Mouse (Mus musculus) mouse trophoblast stem cell (cell line): ENCODE measurements at regions not wholly inside any gene's neighbourhood (a gene's known extent, or its start where the extent isn't known, plus 50 kb on each side); places are given as distances from the start of the nearest gene placed in this dataset.

ENCODE experiments used
- in situ Hi-C, 2 experiments: fragments of 300-500 bp; cut with MseI, MboI; formaldehyde crosslinking; loops; 2 replicates in 1 of 2; 3 replicates in 1 of 2; pipeline ENCODE4 v1.15.1; 2025

DNA sequence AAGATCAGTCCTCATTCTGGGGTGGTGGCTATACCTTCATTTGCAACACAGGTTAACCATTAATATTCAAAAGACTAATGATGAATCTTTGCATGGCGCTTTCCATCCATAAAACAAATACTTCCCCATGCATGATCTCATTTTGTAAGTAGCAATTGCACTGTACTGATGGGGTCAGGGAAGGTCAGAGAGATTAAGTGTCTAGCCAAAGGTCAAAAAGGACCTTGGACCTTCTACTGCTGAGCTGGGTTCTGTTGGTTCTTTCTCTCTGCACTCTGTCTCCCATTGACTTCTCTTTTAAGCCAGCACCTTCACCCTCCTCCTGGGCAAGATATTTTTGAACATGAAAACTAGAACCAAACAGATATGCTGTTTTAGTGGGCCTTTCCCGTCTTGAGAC is 161.9 kb upstream of the Bcl6 start:
- in situ Hi-C loops: no loop called here

DNA sequence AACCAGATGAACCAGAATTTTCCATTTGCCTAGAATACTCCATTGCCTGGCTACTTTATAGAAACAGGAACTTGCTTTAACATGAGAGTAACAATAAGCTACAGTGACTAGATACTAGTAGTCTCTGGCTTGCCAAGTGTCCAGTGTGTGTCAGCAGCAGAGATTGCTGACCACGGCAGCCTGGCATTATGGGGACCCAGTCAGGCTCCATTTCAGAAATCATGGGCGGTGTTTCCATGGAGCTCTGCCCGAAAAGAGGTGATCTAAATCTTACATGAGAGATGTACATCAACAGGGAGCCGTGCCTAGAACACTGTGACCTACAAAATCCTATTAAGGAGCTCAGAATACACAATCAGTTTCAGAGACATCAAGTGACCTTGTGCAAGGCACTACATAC is 160.8 kb upstream of the Bcl6 start:
- in situ Hi-C loops: no loop called here

DNA sequence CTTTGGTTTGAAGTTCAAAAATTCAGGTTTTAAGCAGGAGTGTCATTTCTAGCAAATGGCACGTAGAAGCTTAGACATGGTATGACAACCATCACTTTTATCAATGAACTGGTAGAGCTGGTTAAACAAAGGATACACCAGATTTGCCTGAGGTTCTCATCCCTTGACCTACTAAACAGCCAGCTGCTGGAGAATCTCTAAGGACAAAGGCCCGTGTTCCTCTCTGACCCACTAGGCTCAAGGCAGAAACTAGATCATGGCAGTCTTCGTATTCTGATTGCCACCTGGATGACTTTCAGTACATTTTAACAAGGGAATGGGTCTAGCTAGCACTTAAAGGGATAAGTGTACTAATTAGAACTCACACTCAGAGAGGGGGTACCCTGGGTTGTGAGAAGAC is 155.2 kb upstream of the Bcl6 start:
- in situ Hi-C loops: no loop called here

DNA sequence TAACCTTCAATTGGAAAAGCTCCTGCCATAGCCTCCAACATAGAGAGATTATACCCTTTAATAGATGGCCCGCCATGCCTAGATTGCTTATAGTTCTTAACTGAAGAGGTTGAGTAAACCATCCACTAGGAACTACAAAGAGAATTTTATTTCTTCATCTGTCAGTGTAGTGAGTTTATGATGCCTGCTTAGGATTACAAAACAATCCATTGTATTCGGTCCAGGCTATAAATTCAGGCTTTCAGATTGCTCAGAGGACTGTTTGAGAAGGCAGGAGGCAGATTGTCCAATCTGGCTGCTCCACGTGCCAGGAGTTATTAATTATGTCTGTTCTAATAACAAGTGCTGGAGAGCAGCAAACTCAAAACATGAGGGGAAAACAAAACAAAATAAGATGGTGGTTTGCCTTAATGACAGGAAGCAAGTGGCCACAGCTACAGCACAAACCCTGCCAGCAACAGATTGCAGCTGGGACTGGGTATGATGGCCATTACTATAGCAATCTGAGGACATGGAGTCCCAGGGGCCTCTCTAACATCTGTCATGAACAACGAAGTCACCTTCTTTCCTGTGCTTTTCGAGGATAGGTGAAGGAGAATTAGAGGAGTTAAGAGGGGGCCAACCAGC is 154.4 kb upstream of the Bcl6 start:
- in situ Hi-C loops: no loop called here

DNA sequence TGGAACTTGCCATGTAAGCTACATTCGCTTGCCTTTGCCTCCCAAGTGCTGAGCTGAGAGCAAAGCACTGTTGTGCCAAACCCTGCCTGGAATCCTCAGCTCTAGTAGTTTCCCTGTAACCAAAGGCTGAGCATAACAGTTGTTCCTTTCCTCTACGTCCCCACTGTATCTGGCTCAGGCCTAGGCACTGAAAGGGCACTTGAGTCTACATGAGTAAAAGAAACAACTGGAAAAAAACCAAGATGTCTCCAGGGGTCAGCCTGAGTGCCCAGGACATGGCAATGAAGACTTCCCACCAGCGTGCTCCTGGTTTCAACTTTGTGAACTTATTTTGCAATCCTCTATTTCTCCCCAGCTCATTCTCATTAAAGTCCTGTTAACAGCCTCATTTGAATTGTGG is 150.5 kb upstream of the Bcl6 start:
- in situ Hi-C loops: no loop called here

DNA sequence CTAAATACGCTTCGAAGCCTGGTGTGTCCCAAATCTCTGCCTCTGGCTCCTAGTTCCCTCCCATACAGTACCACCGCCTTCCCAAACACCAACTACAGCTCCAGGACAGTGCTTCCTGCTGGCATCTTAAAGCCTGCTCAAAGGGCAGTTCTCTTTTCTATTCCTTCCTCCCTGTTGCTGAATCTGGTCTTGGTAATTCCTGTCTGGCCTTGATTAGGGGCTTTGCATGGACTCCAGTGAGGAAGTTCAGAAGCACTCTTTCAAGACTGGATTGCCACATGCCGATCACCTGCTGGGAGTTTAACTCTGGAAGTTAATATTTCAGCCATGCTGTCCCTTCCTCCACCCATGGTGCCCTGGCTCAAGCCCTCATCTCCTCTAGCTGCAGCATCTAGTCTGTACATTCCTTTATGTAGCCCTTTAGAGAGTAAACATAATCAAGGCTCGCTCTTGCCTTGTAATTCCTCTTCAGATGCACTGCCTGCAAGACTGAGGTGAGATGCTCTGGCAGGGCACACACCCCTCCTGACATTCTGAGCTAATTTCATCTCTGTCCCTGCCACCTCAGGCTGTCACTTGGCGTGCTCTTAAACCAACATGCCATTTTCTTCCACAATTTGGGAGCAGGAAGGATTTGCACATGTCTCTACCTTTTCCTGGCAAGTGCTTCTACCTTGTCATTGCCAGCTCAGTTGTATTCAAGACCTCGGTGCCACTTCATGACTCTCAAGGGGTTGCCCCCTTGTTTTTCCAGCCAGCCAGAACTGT is 148.8 kb upstream of the Bcl6 start:
- in situ Hi-C loops: no loop called here

DNA sequence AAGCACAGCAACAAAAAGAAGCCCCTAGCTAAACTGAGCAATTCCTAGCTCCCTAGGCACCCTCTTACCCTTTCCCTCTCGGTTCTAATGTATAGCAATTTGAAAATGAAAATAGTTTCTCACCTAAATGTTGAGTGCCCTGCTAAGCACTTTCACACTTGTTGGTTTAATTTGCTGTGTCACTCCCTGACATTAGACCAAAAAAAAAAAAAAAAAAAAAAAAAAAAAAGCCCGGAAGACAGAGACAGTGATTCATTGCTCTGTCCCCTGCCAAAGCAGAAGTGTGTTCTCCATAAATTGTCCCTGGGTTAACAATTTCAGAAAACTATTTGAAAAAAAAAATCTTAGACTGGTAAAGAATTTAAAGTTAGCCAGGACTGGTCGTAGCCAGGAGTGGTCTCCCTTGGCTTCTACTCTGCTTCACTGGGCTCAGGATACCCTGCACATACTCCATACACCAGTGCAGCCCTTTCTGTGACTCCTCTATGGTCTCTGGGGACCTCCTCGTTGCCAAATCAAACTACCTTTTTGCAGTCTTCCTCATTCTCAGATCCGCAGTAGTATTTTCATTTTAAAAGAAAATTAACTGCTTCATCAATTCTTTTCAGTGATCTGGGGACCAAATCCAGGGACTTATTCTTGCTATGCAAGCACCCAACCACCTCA is 148.0 kb upstream of the Bcl6 start:
- in situ Hi-C loops: no loop called here

DNA sequence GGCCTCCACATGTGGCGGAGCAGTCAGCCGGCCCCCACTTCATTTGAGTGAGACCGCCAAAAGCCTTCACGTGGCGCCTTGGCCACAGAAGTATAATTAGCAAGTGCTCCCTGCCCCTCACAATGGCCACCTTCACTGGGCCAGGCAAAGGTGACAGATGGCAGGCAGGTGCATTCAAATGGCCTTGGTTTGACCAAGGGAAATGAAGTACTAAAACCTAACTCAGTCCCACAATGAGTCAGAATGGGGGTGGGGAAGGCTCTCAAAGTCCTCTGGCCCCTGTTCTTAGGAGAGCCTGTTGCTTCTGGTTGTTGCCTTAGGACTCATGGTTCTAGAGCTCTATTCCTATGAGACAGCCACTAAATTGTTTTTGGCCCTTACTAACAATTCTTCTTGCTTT is 147.2 kb upstream of the Bcl6 start:
- in situ Hi-C loops: no loop called here

DNA sequence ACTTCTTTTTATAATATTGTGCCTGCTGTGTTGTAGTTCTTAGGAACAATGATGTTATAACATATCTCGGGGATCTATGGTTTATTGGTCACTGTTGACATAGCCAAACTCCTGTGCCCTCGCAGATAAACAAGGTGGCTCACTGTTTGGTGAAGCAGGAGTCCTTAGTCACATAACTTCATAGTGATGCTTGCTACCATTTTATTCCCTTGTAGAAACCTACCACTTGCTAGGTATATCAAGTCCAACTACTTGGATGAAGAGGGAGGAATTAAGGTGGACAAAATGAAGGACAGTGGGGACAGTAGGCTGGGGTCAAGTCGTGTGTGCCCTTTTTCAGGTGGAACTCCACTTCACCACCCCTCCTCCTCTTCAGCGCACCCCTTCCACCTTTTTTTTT is 146.7 kb upstream of the Bcl6 start:
- in situ Hi-C loops: no loop called here

DNA sequence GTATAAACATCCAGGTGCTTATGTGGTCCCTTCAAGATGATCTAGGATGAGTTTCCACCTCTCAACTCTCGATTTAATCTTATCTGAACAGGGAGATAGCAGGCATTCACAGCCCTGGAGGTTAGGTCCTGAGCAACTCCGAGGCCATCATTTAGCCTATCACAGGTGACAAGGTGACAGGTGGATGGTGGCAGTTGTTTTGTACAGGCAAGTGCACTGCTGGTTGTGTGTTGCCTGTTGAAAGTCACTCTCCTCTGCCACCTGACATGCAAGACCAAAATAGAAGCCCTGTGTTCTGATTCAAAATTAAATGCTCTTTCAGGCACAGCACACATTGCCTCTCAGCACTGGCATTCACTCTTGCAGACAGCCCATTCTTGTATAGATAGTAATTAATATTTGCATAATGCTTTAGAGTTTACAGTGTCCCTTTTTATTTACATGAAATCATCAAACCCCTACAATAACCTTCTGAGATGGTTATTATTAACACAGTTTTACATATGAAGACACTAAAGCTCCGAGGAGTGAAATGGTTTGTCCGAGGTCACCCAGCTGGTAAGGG is 145.9 kb upstream of the Bcl6 start:
- in situ Hi-C loops: no loop called here

DNA sequence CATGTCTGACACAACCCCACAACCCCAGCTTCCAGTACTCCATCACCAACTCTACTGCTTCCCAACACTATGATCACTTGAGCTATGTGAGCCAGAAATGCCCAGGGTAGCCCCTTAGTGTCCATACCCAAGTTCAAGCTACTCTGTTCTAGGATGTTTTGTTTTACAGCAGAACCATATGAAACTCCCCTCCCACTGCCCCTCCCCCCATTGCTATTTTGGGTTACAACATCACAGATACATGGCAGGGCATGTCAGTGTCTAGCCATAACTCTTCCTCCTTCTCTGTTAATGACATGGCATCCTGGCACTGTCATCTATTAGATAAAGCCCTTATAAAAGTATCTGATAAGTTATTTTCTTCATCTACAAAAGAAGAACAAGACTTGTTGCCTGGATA is 142.0 kb upstream of the Bcl6 start:
- in situ Hi-C loops: no loop called here

DNA sequence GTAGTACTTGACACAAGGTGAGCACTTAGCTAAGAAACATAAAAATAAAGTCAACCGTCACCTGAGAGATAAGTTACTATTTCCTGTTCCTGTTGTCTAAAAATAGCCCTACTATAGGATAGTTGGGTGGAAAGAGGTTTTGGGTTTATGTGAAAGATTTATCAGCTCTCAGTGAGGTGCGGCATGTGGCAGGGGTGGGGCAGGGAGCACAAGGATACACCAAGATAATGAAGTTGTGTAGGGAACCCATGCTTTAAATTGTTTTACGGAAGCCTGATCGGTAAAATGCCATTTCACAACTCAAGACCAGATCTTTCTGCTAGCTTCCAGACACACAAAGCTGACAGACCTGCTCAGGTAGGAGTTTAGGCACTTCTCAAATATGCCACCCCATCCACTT is 141.0 kb upstream of the Bcl6 start:
- in situ Hi-C loops: no loop called here

DNA sequence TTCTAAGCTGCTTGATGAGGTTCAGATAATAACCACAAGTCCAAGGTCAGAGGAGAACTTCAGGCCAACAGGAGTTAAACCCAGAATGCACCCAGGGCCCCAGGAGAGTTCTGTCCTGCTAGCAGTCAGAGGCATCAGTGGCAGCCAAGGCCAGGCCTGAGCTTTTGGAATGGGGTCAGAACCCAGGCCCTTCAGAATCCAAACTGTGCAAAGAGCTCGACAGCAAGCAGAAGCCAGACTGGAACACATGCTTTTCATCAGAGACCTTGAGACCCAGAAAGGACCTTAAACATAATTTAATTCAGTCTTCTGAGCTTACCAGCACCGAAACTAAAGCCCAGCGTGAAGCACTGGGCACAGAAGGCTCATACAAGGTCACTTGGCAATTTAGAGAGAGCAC is 139.9 kb upstream of the Bcl6 start:
- in situ Hi-C loops: no loop called here

DNA sequence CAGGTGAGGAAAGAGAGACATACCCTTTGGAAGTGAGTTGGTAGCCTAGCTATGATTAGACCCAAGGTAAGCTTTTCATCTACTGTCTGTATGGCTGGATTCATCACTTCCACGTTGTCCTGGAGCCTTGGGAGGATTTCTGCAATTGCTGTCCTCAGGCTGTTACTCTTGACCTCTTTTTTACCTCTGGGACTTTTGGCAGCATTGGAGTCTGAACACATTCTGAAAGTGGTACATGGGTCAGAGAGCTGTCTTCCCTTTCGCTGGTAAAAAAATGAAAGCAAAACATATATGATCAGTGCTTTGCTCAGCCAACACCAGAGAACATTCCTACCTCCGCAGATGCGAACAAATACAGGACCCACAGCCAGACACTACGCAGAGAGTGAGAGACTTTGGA is 136.1 kb upstream of the Bcl6 start:
- in situ Hi-C loops: no loop called here

DNA sequence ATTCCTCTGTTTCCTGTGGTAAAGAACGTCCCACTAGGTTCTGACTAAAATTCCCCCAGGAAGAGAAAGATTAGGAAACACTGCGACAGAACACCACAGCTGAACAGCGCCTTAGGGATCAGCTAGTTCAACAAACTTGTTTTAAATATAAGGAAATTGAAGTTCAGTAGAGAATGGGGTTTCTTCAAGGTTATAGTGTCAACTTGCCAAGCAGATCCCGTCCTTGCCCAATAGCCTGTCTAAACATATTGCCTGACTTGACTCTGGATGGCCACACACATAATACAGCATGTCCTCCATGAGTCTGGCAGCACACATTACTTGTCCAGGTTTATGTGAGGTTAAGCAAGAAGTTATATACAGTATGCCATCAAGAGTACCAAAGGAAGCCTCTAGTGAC is 135.4 kb upstream of the Bcl6 start:
- in situ Hi-C loops: no loop called here

DNA sequence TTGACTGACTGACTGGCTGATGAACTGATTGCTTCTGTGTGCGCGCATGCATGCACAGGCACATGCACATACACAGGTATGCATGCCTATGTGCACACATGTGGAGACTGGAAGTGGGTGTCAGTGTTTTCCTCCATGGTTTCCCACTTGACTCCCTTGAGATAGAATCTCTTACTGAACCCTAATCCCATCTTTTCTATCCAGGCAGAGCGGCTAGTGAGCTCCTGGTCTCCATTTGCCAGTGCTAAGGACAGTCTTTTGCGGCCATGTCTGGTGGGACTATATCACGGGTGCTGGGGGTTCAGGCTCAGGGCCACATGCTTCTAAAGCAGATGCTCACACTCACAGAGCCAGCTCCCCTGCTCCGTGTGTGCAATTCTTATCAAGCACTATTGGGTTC is 133.0 kb upstream of the Bcl6 start:
- in situ Hi-C loops: no loop called here

DNA sequence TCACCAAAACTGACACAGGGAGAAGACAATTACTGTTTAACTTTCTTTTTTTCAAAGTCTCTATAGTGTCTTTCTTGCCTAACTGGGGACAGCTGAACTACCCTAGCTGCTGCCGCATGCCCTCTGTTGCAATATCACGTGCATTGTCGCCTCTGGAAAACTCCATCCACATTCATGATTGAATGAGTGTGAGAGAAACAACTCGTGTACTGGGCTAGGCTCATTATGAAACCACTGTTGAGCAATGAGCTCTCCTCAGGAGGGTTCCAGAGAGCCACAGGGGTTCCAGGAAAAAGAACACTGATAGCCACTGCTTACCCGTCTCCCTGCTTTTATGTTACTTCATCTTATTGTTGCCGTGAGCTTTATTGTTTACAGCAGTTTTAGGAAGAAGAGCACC is 132.2 kb upstream of the Bcl6 start:
- in situ Hi-C loops: no loop called here

DNA sequence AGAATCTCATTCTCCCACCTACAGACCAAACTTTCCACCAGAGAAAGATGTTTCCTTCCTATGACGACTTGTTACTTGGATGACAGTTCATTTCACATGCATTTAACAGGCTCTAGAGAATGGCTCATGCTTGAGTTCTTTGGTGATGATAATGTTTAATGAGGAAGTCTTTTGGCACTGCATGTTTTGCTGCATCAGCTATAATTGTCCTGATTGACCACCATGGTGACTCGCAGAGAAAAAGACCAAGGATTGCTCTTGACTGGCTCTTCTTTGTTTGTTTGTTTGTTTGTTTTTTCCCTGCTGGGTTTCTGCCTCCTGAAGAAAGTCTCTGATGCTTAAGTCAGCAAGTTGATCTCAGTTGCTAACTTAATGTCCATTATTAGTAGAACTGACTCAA is 129.8 kb upstream of the Bcl6 start:
- in situ Hi-C loops: no loop called here

DNA sequence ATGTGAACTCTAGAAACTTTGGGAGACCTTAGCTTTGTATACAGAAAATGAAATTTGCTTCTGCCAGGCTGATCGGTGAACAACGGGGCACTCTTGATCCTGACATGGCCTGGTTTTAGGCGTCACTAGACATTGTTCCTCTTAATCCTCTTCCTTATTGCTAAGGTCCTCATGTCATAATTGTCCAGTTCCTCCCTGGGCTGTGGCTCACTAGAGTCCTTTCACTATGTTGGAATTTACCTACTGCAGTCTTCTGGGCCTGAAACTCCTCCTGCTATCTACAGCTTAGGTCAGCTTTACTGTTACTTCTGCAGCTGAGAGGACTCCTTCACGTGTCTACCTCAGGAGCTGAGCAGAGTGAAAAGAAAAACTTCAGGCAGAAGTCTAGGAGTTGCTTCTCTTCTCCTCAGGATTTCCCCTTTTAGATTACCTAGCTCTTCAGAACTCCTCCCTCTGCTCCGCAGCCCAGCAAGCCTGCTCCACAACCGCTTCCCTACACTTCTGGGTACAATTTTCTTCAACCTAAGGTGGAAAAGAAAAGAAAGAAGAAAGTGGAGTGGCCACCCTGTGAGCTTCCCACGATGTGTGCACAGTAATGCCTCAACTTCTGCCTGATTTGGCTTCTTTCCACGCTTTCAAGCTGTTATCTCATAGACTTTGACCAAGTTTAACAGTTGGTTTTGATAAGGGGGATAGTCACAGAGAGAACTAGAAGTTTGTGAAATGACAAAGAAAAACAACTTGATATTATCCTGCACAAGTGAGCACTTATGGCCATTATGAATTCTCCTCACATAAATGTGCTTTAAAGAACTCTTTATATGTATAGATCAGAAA is 114.4 kb upstream of the Bcl6 start:
- in situ Hi-C loops: no loop called here

DNA sequence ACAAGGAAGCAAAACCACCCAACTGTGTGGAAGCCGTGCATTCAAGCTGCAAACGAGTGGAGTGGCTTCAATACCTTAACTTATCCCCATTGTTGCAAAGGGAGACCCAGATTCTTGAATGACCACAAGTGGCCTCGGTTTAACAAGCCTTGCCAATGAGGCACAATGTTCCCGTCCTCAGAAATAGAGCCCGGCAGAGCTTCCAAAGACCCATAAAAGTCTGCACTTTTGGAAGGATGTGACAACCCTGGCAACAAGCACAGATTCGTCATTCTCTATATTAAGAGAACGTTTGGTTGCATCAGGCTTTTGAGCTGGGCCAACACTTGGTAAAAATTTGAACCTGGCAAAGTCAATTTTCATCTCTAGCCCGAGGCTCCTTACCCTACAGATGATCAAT is 108.9 kb upstream of the Bcl6 start:
- in situ Hi-C loops: no loop called here

DNA sequence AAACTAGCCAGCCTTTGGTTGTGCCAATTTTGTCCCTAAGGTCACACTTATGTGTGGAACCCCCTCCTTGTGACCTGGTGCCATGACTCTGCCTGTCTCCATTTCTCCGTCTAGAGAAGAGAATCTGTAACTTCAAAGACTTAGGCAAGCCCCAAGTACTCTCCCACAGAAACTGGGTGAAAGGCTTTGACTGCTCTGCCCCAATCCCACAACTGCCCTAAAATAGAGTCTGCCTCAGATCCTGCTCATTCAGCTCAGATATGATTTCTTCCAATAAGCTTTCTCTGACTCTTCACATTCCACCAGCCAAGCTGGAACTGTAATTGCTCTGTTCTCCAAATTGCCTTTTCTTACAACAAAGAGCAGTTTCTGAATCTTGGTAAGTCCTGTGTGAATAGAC is 107.4 kb upstream of the Bcl6 start:
- in situ Hi-C loops: no loop called here

DNA sequence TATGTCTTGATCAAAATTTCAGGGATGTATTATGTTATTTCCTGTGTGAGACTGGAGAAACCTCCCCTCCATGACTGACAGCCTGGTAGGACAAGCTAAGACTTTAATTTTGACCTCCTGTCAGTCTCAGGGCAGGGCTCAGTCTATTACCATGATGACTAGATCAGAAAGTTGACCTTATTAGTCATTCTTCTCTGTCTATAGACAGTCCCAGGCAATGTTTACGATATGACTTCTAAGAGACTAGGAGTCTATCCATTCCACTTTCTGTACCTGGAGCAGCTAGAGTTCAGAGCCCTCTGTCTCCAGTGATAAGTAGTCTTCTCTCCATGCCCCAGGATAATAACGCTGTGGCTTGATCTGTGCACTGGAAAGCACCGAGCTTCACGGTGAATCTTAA is 107.0 kb upstream of the Bcl6 start:
- in situ Hi-C loops: no loop called here
